Mouse (Mus musculus): ENCODE results near the gene Lmf2. TPM values are rescaled to one million over a fixed set of nuclear protein-coding genes. Genes with fewer than 3 reads are reported as not detected.

Lmf2 gene
- polyA plus RNA-seq, 1 experiment from 2014 or later, result 65.1 TPM

DNA sequence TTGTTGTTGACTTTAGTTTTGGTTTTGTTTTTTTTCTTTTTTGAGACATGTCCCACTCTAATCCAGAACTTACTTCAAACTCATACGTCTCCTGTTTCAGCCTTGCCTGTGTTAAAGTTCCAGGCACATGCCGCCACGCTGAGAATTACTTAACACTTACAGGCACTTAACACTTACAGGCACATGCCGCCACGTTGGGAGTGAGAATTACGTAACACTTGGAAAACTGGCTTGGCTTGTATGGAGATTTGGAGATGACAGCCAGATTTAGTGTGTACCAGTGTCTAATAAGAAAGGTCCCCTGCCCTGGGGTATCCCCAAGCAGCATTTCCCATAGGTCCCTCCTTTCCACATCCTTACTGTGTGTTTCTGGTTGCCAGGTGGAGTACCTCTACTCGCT is 7.6 kb upstream of the Lmf2 start:
- no peak for ATAC-seq (ENCODE audit: low FRiP score, low read depth)

GRCm38 (mm10) chr15:89358784-89359183 is 3.3 kb upstream of the Lmf2 start:
- H3K27me3 ChIP-seq, result no peaks in the 10 kb centered on the region
- peaks cover 45% of the 10 kb centered on the region for H3K36me3 ChIP-seq
- H3K4me2 ChIP-seq (replicated peaks), result 0 out of 2 replicates have a peak overlapping the region, but pooled peaks have one; percentile 3
- no peaks in the 10 kb centered on the region for H3K9me3 ChIP-seq
- peaks cover 35% of the 10 kb centered on the region for H3K4me1 ChIP-seq
- ATAC-seq (ENCODE audit: low FRiP score, low read depth), result no peak
- no peak overlapping the region for H3K27ac ChIP-seq
- 81% methylated on average over 3 of the region's 3 CpGs for WGBS
- H3K4me3 ChIP-seq, result no peak overlapping the region
- H3K9ac ChIP-seq, result no peak overlapping the region

More for the DNA sequence above, 7.6 kb upstream of the Lmf2 start:
- H3K27ac ChIP-seq, result no peak overlapping the region
- H3K9me3 ChIP-seq, result no peaks in the 10 kb centered on the region
- H3K9ac ChIP-seq, result no peak overlapping the region
- H3K4me2 ChIP-seq (replicated peaks), result no peak overlapping the region
- peaks cover 84% of the 10 kb centered on the region for H3K36me3 ChIP-seq
- no peak overlapping the region for H3K4me3 ChIP-seq
- 91% methylated on average over 7 of the region's 7 CpGs for WGBS
- H3K27me3 ChIP-seq, result no peaks in the 10 kb centered on the region
- H3K4me1 ChIP-seq, result peaks cover 10% of the 10 kb centered on the region

- Histone ChIP-seq H3K27ac (peak overlapping the region; percentile 91), H3K36me3 (peaks cover 46% of the 10 kb centered on the region), H3K4me2 (replicated peaks) (peak overlapping the region; percentile 85), H3K9me3 (no peaks in the 10 kb centered on the region), H3K4me1 (peaks cover 35% of the 10 kb centered on the region), H3K9ac (peak overlapping the region; percentile 88), H3K4me3 (peak overlapping the region; percentile 85), H3K27me3 (no peaks in the 10 kb centered on the region)
- ATAC-seq (ENCODE audit: low FRiP score, low read depth), result peak; percentile 71
- 1% methylated on average over 15 of the region's 15 CpGs for WGBS
Measured at GRCm38 (mm10) chr15:89356372-89356771, 913 bp upstream of the Lmf2 start.

GRCm38 (mm10) chr15:89354455-89354854 is 1.0 kb downstream of the Lmf2 start:
- Histone ChIP-seq H3K27ac (no peak overlapping the region), H3K27me3 (no peaks in the 10 kb centered on the region), H3K9me3 (no peaks in the 10 kb centered on the region), H3K36me3 (peaks cover 49% of the 10 kb centered on the region), H3K4me2 (replicated peaks) (peak overlapping the region; percentile 85), H3K9ac (peak overlapping the region; percentile 77), H3K4me1 (peaks cover 35% of the 10 kb centered on the region), H3K4me3 (peak overlapping the region; percentile 85)
- ATAC-seq (ENCODE audit: low FRiP score, low read depth), result no peak
- 75% methylated on average over 7 of the region's 7 CpGs for WGBS

DNA sequence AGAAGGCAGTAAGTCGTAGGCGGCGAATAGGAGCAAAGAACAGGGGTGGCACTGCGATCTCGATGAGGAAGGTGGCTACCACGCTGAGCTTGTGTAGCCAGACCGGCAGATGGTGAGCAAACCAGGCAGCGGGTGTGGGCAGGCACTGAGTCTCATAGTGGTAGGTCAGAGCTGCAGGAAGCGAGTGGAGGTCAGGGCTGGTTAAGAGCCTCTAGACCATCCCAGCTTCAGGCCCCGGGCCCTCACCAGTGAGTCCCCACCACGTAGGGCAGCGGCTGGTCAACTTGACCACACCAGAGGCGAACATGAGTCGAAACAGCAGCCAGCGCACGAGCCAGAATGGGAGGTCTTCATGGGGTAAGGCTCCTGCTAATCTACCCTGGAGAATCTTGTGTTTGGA is 1.6 kb downstream of the Lmf2 start:
- peak overlapping the region; percentile 85 for H3K4me3 ChIP-seq
- ATAC-seq (ENCODE audit: low FRiP score, low read depth), result no peak
- H3K36me3 ChIP-seq, result peaks cover 49% of the 10 kb centered on the region
- WGBS, result 95% methylated on average over 16 of the region's 16 CpGs
- no peaks in the 10 kb centered on the region for H3K9me3 ChIP-seq
- H3K4me1 ChIP-seq, result peaks cover 31% of the 10 kb centered on the region
- no peak overlapping the region for H3K27ac ChIP-seq
- H3K4me2 ChIP-seq (replicated peaks), result peak overlapping the region; percentile 85
- peak overlapping the region; percentile 77 for H3K9ac ChIP-seq
- no peaks in the 10 kb centered on the region for H3K27me3 ChIP-seq

DNA sequence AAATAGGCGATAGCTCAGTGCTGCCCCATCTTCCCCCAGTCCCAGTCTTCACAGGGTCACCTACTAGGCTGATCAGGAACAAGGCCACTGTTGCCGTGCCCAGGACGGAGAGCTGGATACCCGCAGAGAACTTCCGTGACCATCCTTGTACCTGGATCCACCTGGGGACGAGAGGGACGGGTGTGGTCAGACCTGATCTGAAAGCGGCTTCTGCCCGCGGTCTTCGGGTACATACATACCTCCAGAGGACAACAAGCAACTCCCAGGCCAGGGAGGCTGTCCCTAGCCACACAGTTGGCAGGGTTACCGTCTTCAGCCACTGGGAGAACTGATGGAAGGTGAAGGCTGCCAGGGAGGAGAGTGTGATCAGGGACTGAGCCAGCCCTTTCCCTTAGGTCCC is 2.7 kb downstream of the Lmf2 start:
- Histone ChIP-seq H3K4me1 (peaks cover 23% of the 10 kb centered on the region), H3K9me3 (no peaks in the 10 kb centered on the region), H3K27ac (no peak overlapping the region), H3K36me3 (peaks cover 44% of the 10 kb centered on the region), H3K27me3 (no peaks in the 10 kb centered on the region), H3K4me3 (no peak overlapping the region), H3K9ac (no peak overlapping the region), H3K4me2 (replicated peaks) (no peak overlapping the region)
- ATAC-seq (ENCODE audit: low FRiP score, low read depth), result no peak
- WGBS, result 95% methylated on average over 12 of the region's 12 CpGs

- Histone ChIP-seq H3K4me3 (no peak overlapping the region), H3K4me2 (replicated peaks) (no peak overlapping the region), H3K9ac (no peak overlapping the region; the same call in 1 of the 2 replicates), H3K27me3 (no peaks in the 10 kb centered on the region), H3K9me3 (no peaks in the 10 kb centered on the region), H3K4me1 (peaks cover 16% of the 10 kb centered on the region), H3K36me3 (peaks cover 44% of the 10 kb centered on the region), H3K27ac (no peak overlapping the region)
- ATAC-seq (ENCODE audit: low FRiP score, low read depth), result no peak
- 96% methylated on average over 14 of the region's 14 CpGs for WGBS
Measured at GRCm38 (mm10) chr15:89352054-89352453, 3.4 kb downstream of the Lmf2 start.

- H3K9me3 ChIP-seq, result no peaks in the 10 kb centered on the region
- no peak overlapping the region for H3K4me3 ChIP-seq
- H3K36me3 ChIP-seq, result peaks cover 44% of the 10 kb centered on the region
- WGBS, result 93% methylated on average over 15 of the region's 15 CpGs
- no peaks in the 10 kb centered on the region for H3K27me3 ChIP-seq
- H3K27ac ChIP-seq, result no peak overlapping the region
- no peak overlapping the region; the same call in 1 of the 2 replicates for H3K9ac ChIP-seq
- no peak for ATAC-seq (ENCODE audit: low FRiP score, low read depth)
- peaks cover 11% of the 10 kb centered on the region for H3K4me1 ChIP-seq
- no peak overlapping the region for H3K4me2 ChIP-seq (replicated peaks)
Measured at GRCm38 (mm10) chr15:89351302-89351701, 4.2 kb downstream of the Lmf2 start.

GRCm38 (mm10) chr15:89350447-89350846 is 5.0 kb downstream of the Lmf2 start:
- no peak overlapping the region for H3K4me2 ChIP-seq (replicated peaks)
- no peak overlapping the region for H3K4me3 ChIP-seq
- peaks cover 11% of the 10 kb centered on the region for H3K4me1 ChIP-seq
- no peaks in the 10 kb centered on the region for H3K9me3 ChIP-seq
- WGBS, result 89% methylated on average over 5 of the region's 5 CpGs
- no peak overlapping the region for H3K27ac ChIP-seq
- no peak for ATAC-seq (ENCODE audit: low FRiP score, low read depth)
- no peaks in the 10 kb centered on the region for H3K27me3 ChIP-seq
- no peak overlapping the region for H3K9ac ChIP-seq
- peaks cover 44% of the 10 kb centered on the region for H3K36me3 ChIP-seq

- no peak for ATAC-seq (ENCODE audit: low FRiP score, low read depth)
- Histone ChIP-seq H3K4me3 (no peak overlapping the region), H3K4me2 (replicated peaks) (no peak overlapping the region), H3K9ac (no peak overlapping the region), H3K27ac (no peak overlapping the region), H3K4me1 (no peaks in the 10 kb centered on the region), H3K27me3 (no peaks in the 10 kb centered on the region), H3K9me3 (no peaks in the 10 kb centered on the region), H3K36me3 (no peaks in the 10 kb centered on the region)
- 82% methylated on average over 3 of the region's 3 CpGs for WGBS
Measured at GRCm38 (mm10) chr15:89343325-89343724, 12.1 kb downstream of the Lmf2 start.

- H3K9me3 ChIP-seq, result no peaks in the 10 kb centered on the region
- 41% methylated on average over 1 of the region's 1 CpGs for WGBS
- H3K4me2 ChIP-seq (replicated peaks), result no peak overlapping the region
- H3K27me3 ChIP-seq, result no peaks in the 10 kb centered on the region
- ATAC-seq (ENCODE audit: low FRiP score, low read depth), result no peak
- no peaks in the 10 kb centered on the region for H3K36me3 ChIP-seq
- H3K4me1 ChIP-seq, result no peaks in the 10 kb centered on the region
- no peak overlapping the region for H3K9ac ChIP-seq
- H3K27ac ChIP-seq, result no peak overlapping the region
- H3K4me3 ChIP-seq, result no peak overlapping the region
Measured at GRCm38 (mm10) chr15:89341678-89342077, 13.8 kb downstream of the Lmf2 start.

- Histone ChIP-seq H3K9ac (no peak overlapping the region), H3K9me3 (no peaks in the 10 kb centered on the region), H3K27me3 (no peaks in the 10 kb centered on the region), H3K4me2 (replicated peaks) (no peak overlapping the region), H3K4me3 (no peak overlapping the region), H3K4me1 (no peaks in the 10 kb centered on the region), H3K27ac (no peak overlapping the region), H3K36me3 (no peaks in the 10 kb centered on the region)
- WGBS, result 84% methylated on average over 3 of the region's 3 CpGs
- no peak for ATAC-seq (ENCODE audit: low FRiP score, low read depth)
Measured at GRCm38 (mm10) chr15:89340136-89340535, 15.3 kb downstream of the Lmf2 start.

DNA sequence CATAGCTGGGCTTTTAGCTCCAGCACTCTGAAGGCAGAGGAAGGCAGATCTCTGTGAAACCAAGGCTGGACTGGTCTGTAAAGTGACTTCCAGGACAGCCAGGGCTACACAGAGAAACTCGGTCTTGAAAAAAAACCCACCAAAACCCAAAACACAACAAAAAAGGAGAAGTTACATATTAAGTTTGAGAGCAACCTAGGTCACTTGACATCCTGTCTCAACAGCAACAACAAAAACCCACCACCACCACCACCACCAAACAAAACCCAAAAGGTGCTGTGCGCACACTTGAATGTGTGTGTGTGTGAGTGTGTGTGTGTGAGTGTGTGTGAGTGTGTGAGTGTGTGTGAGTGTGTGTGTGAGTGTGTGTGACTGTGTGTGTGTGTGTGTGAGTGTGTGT is 15.8 kb downstream of the Lmf2 start:
- no peak overlapping the region for H3K4me3 ChIP-seq

More for the DNA sequence above, 15.8 kb downstream of the Lmf2 start:
- H3K9me3 ChIP-seq, result no peaks in the 10 kb centered on the region
- H3K36me3 ChIP-seq, result no peaks in the 10 kb centered on the region
- ATAC-seq (ENCODE audit: low FRiP score, low read depth), result no peak
- no peaks in the 10 kb centered on the region for H3K4me1 ChIP-seq
- no peak overlapping the region for H3K9ac ChIP-seq
- no peaks in the 10 kb centered on the region for H3K27me3 ChIP-seq
- H3K27ac ChIP-seq, result no peak overlapping the region
- no peak overlapping the region for H3K4me2 ChIP-seq (replicated peaks)
- WGBS, result 86% methylated on average over 2 of the region's 2 CpGs

Measured in limb, embryonic 13.5 days (tissue).